Mouse (Mus musculus): ENCODE measurements around the gene Myh11. TPM values are rescaled to one million over a fixed set of nuclear protein-coding genes. Genes with fewer than 3 reads are reported as not detected.
A peak's percentile ranks its signal among the peaks of the same experiment; 100 is the strongest.

Myh11 gene
- polyA plus RNA-seq, 1 experiment: not detected

DNA sequence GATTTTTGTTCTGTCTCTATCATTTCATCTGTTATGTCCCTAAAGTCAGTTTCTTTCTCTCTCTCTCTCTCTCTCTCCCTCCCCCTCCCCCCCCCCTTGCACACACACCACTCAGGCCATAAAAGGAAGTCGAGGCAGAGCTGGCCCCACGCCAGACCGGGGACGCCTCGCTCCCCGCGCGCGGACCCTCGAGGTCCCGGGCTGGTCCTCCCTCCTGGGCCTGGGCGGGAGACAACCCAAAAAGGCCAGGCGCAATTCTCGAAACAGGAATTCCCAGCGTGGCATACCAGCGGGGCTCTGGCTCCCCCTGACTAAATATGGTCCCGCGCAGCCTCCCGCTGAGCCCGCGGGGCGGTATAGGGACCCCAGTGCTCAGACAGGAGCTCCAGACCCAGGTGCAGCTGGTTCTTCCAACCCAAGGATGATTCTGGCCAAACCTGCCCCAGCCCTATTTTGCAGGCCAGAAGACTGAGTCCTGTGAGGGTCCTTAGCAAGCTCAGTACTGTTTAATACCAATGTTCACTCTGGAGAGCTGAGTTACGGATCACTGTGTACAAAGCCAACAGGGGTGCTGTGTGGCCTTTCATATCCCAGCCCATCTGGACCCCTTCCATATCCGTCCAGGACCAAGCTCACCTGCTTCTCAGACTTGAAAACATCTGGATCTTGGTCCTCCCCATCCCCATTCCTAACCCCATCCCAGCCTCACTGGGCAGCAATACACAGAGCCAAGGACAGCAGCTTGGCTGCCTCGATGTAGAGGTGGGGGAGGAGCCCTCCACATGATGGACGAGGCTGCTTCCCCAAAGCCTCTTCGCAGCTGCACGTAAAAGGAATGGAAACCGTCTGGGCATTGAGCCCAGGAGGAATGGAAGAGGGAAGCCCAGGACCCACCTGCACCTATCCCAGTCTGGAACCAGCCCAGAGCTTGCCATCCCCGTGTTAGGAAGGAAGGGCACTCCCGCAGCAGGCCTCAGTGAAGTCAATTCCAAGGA, 1.3 kb upstream of the Myh11 start:
- TF ChIP-seq CTCF (IDR thresholded peaks at IDR 0.05; ENCODE audit: low read depth, low read length) (no peak), POLR2A (IDR thresholded peaks at IDR 0.05; ENCODE audit: borderline replicate concordance, low read depth, low read length) (no peak)
- Histone ChIP-seq H3K27ac (ENCODE audit: insufficient read depth, low read depth, low read length) (no peak overlapping the region), H3K4me3 (ENCODE audit: insufficient read depth, low read length) (peak overlapping the region; percentile 24; the same call in 1 of the 2 replicates), H3K4me1 (ENCODE audit: control insufficient read depth, insufficient read depth, low read length) (peaks cover 15% of the 10 kb centered on the region)

DNA sequence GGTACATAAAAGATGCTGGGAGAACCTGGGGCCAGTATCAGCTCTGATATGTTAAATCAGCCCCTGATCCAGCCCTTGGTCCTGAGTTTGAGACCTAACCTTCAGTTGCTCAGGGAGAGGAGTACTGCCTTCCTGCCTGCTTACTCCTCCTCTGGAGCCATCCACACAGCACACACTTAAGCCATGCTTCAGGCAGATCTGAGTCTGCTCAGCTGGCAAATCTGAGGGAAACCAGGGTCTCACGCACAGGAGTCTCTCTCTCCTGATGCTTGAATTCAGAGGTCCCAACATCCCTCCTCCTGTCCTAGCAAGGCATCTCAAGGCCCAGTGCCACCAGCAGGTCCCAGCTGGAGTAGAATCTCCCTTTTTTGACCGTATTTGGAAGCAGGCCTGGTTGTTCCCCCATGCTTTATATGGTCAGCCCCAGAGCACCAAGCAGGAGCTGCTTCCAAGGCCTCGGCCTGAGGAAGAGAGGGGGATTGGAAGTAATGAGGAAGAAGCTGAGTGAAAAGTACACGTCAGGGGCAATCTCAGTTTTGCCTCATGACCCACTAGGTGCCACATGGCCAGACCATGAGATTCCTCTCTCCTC, 18.7 kb downstream of the Myh11 start:
- no peaks in the 10 kb centered on the region for H3K4me1 ChIP-seq (ENCODE audit: control insufficient read depth, insufficient read depth, low read length)
- no peak overlapping the region for H3K27ac ChIP-seq (ENCODE audit: insufficient read depth, low read depth, low read length)
- TF ChIP-seq CTCF (IDR thresholded peaks at IDR 0.05; ENCODE audit: low read depth, low read length): no peak
- TF ChIP-seq POLR2A (IDR thresholded peaks at IDR 0.05; ENCODE audit: borderline replicate concordance, low read depth, low read length): no peak
- no peak overlapping the region for H3K4me3 ChIP-seq (ENCODE audit: insufficient read depth, low read length)

DNA sequence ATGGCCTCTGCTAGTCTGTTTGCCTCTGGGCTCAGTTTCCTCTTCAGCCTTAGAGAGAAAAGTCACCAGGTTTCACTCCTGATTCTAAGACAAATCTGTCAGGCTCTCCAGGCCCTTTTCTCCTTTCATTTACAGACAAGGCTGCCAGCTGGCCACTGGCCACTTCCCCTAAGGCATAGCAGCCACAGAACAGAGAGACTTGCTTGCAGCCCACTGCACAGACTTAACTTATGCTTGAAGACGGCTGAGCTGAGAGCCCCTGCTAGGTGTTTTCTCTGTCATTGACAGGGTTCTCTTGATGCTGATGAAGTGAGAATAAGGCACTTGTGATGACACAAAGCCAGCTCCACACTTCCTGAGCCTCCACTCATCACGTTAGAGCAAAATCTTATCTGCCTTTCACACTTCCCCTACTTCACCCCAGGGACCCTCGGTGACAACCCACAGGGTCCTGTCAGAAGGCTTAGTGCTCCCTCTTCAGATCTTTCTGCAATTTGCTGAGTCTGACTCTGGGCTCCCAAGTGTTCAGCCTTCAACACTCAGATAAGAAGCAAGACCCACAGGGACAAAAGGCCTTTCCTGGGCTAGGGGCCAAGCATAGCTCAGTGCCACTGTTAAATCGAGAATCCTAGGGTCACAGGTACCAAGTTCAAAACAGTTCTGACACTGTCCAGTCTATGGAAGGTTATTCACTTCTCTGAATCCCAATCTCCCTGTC, 25.8 kb downstream of the Myh11 start:
- TF ChIP-seq POLR2A (IDR thresholded peaks at IDR 0.05; ENCODE audit: borderline replicate concordance, low read depth, low read length): no peak
- TF ChIP-seq CTCF (IDR thresholded peaks at IDR 0.05; ENCODE audit: low read depth, low read length): no peak
- Histone ChIP-seq H3K4me3 (ENCODE audit: insufficient read depth, low read length) (no peak overlapping the region), H3K4me1 (ENCODE audit: control insufficient read depth, insufficient read depth, low read length) (peaks cover 19% of the 10 kb centered on the region), H3K27ac (ENCODE audit: insufficient read depth, low read depth, low read length) (peak overlapping the region; percentile 39)

DNA sequence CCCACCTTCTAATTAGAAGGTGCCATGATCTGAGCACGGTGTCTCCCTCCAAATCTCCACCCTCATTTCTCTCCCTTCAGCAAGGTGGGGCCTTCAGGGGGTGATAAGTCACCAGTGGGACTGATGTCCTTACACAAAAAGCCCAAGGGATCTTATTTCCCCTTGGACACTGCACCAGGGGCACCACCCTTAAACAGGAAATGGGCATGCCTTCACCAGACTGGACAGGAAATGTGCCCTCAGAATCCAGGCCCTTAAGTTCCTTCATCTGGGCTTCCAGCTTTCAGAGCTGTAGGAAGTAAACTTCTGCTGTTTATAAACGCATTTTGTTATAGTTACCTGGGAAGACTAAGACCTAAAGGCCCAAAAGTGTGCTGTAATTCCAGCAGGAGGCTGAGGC, 26.7 kb downstream of the Myh11 start:
- Histone ChIP-seq H3K4me3 (ENCODE audit: insufficient read depth, low read length) (no peak overlapping the region), H3K27ac (ENCODE audit: insufficient read depth, low read depth, low read length) (peak overlapping the region; percentile 49), H3K4me1 (ENCODE audit: control insufficient read depth, insufficient read depth, low read length) (peaks cover 19% of the 10 kb centered on the region)
- TF ChIP-seq POLR2A (IDR thresholded peaks at IDR 0.05; ENCODE audit: borderline replicate concordance, low read depth, low read length): no peak
- TF ChIP-seq CTCF (IDR thresholded peaks at IDR 0.05; ENCODE audit: low read depth, low read length): no peak

DNA sequence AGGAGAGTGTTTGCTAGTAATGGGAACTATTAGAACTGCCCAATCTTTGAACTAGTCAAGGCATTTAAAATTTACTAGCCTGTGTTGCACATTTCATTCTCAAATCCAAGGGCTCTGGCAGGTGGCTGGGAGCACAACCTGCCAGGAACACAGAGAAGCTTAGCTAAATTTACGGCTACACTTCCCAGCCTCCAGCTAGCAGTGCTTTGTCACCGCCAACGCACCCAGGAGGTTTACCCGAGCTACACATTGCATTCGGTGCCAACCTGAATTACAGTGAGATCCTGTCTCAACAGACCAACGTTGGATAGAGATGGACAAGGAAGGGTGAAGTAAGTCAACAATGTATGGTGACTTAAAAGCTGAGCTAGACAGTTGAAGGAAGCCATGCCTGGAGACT, 27.9 kb downstream of the Myh11 start:
- Histone ChIP-seq H3K27ac (ENCODE audit: insufficient read depth, low read depth, low read length) (no peak overlapping the region), H3K4me1 (ENCODE audit: control insufficient read depth, insufficient read depth, low read length) (peaks cover 19% of the 10 kb centered on the region), H3K4me3 (ENCODE audit: insufficient read depth, low read length) (no peak overlapping the region)
- TF ChIP-seq CTCF (IDR thresholded peaks at IDR 0.05; ENCODE audit: low read depth, low read length) (no peak), POLR2A (IDR thresholded peaks at IDR 0.05; ENCODE audit: borderline replicate concordance, low read depth, low read length) (no peak)

DNA sequence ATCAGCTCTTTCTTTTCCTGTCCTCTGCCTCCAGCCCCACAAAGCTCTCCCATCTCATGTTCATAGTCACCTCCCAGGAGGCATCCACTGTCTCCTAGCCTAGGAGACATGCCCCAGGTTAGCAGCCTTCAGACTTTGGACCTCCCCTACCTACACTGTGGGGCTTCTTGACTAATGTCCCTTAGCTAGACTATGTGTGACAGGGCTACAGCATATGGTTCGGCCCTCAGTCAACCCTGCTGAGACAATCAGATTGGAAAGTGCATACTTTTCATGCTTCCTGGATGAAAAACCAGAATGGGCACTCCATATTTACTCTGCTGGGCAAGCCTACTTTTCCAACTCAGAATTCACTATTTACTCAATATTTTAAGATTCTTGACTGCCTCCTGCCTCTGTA, 28.8 kb downstream of the Myh11 start:
- Histone ChIP-seq H3K27ac (ENCODE audit: insufficient read depth, low read depth, low read length) (no peak overlapping the region), H3K4me1 (ENCODE audit: control insufficient read depth, insufficient read depth, low read length) (peaks cover 19% of the 10 kb centered on the region), H3K4me3 (ENCODE audit: insufficient read depth, low read length) (no peak overlapping the region)
- no peak for TF ChIP-seq POLR2A (IDR thresholded peaks at IDR 0.05; ENCODE audit: borderline replicate concordance, low read depth, low read length)
- TF ChIP-seq CTCF (IDR thresholded peaks at IDR 0.05; ENCODE audit: low read depth, low read length): no peak

DNA sequence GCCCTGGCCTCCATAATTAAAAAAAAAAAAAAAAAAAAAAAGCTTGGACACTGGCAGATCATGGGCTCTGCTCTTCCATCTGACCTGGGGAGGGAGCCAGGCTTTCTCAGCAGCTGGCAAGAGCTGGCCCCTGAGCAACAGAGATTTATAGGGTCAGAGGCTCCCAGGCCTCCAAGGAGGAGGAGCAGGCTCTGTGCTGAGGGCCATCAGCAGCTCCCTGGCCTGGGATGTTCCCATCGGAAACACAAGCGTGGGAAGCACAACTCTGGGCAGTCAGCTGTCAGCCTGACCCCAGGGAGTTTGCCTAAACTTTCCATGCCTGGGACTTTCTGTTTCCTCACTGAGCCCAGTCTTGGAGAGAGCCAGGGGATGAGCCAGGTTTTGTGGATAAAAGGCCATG, 32.3 kb downstream of the Myh11 start:
- Histone ChIP-seq H3K4me1 (ENCODE audit: control insufficient read depth, insufficient read depth, low read length) (peaks cover under 1% of the 10 kb centered on the region), H3K4me3 (ENCODE audit: insufficient read depth, low read length) (no peak overlapping the region), H3K27ac (ENCODE audit: insufficient read depth, low read depth, low read length) (no peak overlapping the region)
- TF ChIP-seq CTCF (IDR thresholded peaks at IDR 0.05; ENCODE audit: low read depth, low read length) (no peak), POLR2A (IDR thresholded peaks at IDR 0.05; ENCODE audit: borderline replicate concordance, low read depth, low read length) (no peak)

DNA sequence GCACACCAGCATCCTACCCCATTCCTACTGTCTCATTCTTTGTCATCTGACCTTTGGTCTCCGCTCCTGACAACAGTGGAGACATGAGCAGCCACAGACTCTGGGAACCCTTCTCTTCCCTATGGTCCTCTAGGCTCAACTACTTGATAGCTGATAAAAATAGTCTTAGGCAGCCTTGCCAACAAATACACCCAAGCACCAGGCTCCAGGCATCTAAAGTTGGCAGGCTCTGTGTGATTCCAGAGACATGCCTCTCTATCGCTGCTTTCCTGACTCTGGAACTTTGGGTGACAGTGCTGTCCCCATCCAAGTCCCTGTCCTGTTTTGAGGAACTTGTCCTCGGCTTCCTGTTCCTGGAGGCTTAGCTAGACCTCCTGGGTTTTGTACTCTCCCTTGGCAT, 37.6 kb downstream of the Myh11 start:
- H3K4me1 ChIP-seq (ENCODE audit: control insufficient read depth, insufficient read depth, low read length): no peaks in the 10 kb centered on the region
- TF ChIP-seq POLR2A (IDR thresholded peaks at IDR 0.05; ENCODE audit: borderline replicate concordance, low read depth, low read length): no peak
- no peak for TF ChIP-seq CTCF (IDR thresholded peaks at IDR 0.05; ENCODE audit: low read depth, low read length)
- H3K4me3 ChIP-seq (ENCODE audit: insufficient read depth, low read length): no peak overlapping the region
- H3K27ac ChIP-seq (ENCODE audit: insufficient read depth, low read depth, low read length): no peak overlapping the region

DNA sequence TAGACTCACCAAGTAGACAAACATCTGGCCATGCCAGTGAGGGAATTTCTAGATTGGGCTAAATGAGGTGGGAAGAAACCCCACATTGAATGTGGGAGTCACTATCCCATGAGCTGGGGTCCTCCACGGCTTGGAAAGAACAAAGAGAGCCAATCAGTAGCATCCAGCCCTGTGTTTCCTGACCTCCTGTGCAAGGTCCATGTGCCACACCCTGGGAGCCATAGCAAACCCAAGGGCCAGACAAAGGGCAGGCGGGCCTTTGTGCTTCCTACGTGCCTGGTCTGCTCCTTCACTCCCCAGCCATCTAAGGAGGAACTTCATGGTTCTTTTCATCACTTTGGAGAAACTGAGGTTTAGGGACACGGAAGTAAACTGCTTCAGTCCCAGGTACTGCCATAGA, 38.3 kb downstream of the Myh11 start:
- Histone ChIP-seq H3K27ac (ENCODE audit: insufficient read depth, low read depth, low read length) (no peak overlapping the region), H3K4me3 (ENCODE audit: insufficient read depth, low read length) (no peak overlapping the region), H3K4me1 (ENCODE audit: control insufficient read depth, insufficient read depth, low read length) (no peaks in the 10 kb centered on the region)
- TF ChIP-seq CTCF (IDR thresholded peaks at IDR 0.05; ENCODE audit: low read depth, low read length): no peak
- no peak for TF ChIP-seq POLR2A (IDR thresholded peaks at IDR 0.05; ENCODE audit: borderline replicate concordance, low read depth, low read length)
